Mouse (Mus musculus) heart, postnatal 0 days (tissue): ENCODE results near the gene Il2.

ENCODE experiments used
- CTCF ChIP-seq: IDR thresholded peaks from 2 replicates; pipeline ENCODE4 v1.5.1; 2016; ENCODE audit warnings: antibody characterized with exemption, control low read depth, low read depth
- EP300 ChIP-seq: IDR thresholded peaks from 2 replicates; pipeline ENCODE4 v1.6.1; 2016; ENCODE audit warnings: antibody characterized with exemption, low read depth

GRCm38 (mm10) chr3:37084860-37085259 is 40.9 kb downstream of the Il2 start:
- TF ChIP-seq CTCF (no peak), EP300 (no peak)
